Mouse (Mus musculus): ENCODE measurements around the gene Sh3d21.

- no peak for TF ChIP-seq CTCF (IDR thresholded peaks at IDR 0.05)
- TF ChIP-seq POLR2A (IDR thresholded peaks at IDR 0.05; ENCODE audit: insufficient read depth, low read depth, low read length), result no peak
- TF ChIP-seq EP300 (IDR thresholded peaks at IDR 0.05; ENCODE audit: insufficient read depth, low read depth, low read length), result no peak
Observed at GRCm38 (mm10) chr4:126159455-126159854, 3.8 kb downstream of the Sh3d21 start.

Data from heart, adult 2 months (tissue).